Comparison of ENCODE assay signal across 16 mouse cellular contexts in the genomic region with DNA sequence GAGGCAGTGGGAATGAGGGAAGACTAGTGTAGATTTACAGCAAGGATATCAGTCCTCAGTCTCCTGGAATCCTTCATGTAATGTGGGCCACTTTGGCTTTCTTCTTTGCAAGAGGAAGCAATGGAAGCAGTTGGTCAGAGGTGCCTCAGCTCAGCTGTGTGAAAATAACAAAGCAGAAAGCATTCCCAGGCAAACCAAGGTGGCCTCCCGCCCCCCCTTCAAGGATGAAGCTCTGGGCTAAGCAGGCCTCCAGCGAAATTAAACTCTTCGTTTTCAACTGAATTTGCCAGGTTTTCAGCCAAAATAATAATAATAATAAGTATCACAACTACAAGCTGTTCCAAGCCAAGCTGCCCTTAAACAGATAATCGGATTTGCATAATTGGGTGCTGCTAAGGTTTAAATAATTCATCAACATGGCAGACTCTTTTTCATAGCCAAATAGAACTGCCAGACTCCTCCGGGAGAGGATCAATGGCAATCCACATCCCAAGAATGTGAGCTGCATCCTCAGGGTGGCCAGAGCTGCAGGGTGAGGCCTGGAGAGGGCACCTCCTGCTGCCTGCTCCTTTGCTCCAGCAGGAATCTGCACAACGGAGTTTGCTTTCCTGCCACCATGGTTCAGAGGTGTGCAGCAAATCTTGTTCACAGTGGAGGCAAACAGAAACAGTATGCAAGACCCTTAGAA.
DNase-seq lines count a peak whose midpoint lies in the region; ATAC-seq lines count a peak whose summit lies in the region.
"Had no signal": no experiment of that assay in that cellular context is flagged by ENCODE, and none has a peak within 500 bp of the region (broad histone marks: within the 10 kb centered on the region; RNA-seq: fewer than 3 reads in every experiment).

No protein-coding gene starts in this region.

- no peaks in the 10 kb centered on the region for H3K9me3 ChIP-seq in forebrain, embryonic 10.5 days
- H3K9me3 ChIP-seq in hindbrain, embryonic 13.5 days = no peaks in the 10 kb centered on the region
- no peaks in the 10 kb centered on the region for H3K9me3 ChIP-seq in midbrain, embryonic 16.5 days (replicated peaks; ENCODE audit: control insufficient read depth, low read length, poor library complexity, severe bottlenecking)
- H3K9me3 ChIP-seq: embryonic facial prominence, embryonic 10.5 days; limb, embryonic 13.5 days had no signal

- no peak overlapping the region for H3K4me3 ChIP-seq in forebrain, embryonic 10.5 days
- H3K4me3 ChIP-seq in hindbrain, embryonic 13.5 days = no peak overlapping the region
- H3K4me3 ChIP-seq in midbrain, embryonic 16.5 days (ENCODE audit: low read depth, low read length) = no peak overlapping the region
- H3K4me3 ChIP-seq: embryonic facial prominence, embryonic 10.5 days; limb, embryonic 13.5 days had no signal

- no peak overlapping the region for H3K9ac ChIP-seq in hindbrain, embryonic 13.5 days
- no peak overlapping the region for H3K9ac ChIP-seq in midbrain, embryonic 16.5 days (ENCODE audit: low read depth, low read length)
- H3K9ac ChIP-seq: limb, embryonic 13.5 days; liver, postnatal 0 days had no signal

- peak; percentile 66 for ATAC-seq in hindbrain, embryonic 13.5 days (ENCODE audit: low FRiP score)
- ATAC-seq in midbrain, embryonic 16.5 days = peak; percentile 91
- no peak for ATAC-seq in erythroblast, adult 5-6 weeks (replicated peaks; ENCODE audit: low FRiP score, poor library complexity, severe bottlenecking)
- ATAC-seq: intestine, embryonic 16.5 days had no signal

- H3K4me1 ChIP-seq in forebrain, embryonic 10.5 days = peaks cover 21% of the 10 kb centered on the region
- H3K4me1 ChIP-seq in hindbrain, embryonic 13.5 days (replicated peaks) = peaks cover 17% of the 10 kb centered on the region
- H3K4me1 ChIP-seq in midbrain, embryonic 16.5 days (ENCODE audit: control insufficient read depth, insufficient read depth, low read length) = no peaks in the 10 kb centered on the region
- H3K4me1 ChIP-seq: limb, embryonic 13.5 days had no signal

- peaks cover 9% of the 10 kb centered on the region; the same call in 1 of the 2 replicates for H3K27me3 ChIP-seq in forebrain, embryonic 10.5 days (ENCODE audit: poor library complexity, severe bottlenecking)
- peaks cover 3% of the 10 kb centered on the region; the same call in 1 of the 2 replicates for H3K27me3 ChIP-seq in hindbrain, embryonic 13.5 days
- no peaks in the 10 kb centered on the region for H3K27me3 ChIP-seq in midbrain, embryonic 16.5 days (ENCODE audit: control insufficient read depth, insufficient read depth, low read depth, low read length)
- H3K27me3 ChIP-seq: CH12.LX; limb, embryonic 13.5 days had no signal

- peak; percentile 16 for DNase-seq in ZHBTc4 (ENCODE audit: low read depth, low spot score)
- peak; percentile 17 for DNase-seq in forebrain, embryonic 10.5 days (ENCODE audit: extremely low spot score, low spot score)
- DNase-seq in spleen, postnatal 14 days (ENCODE audit: low spot score in 2 of 2) = no peak
- DNase-seq in layer of hippocampus, adult 9-11 months = no peak
- DNase-seq: adrenal gland, postnatal 14 days; cerebellum, adult 11 months; kidney, postnatal 36 days; liver, postnatal 0 days; thymus, postnatal 36 days had no signal

- 0 out of 2 replicates have a peak overlapping the region, but pooled peaks have one; percentile 30 for H3K27ac ChIP-seq in forebrain, embryonic 10.5 days
- peak overlapping the region; percentile 14; the same call in 1 of the 2 replicates for H3K27ac ChIP-seq in hindbrain, embryonic 13.5 days
- H3K27ac ChIP-seq in midbrain, embryonic 16.5 days (ENCODE audit: low read length) = peak overlapping the region; percentile 35; the same call in 1 of the 2 replicates
- H3K27ac ChIP-seq: embryonic facial prominence, embryonic 10.5 days; limb, embryonic 13.5 days had no signal

- H3K36me3 ChIP-seq in forebrain, embryonic 10.5 days (replicated peaks) = no peaks in the 10 kb centered on the region
- H3K36me3 ChIP-seq in hindbrain, embryonic 13.5 days = no peaks in the 10 kb centered on the region
- H3K36me3 ChIP-seq in midbrain, embryonic 16.5 days (ENCODE audit: control insufficient read depth, insufficient read depth, low read length) = no peaks in the 10 kb centered on the region
- H3K36me3 ChIP-seq: embryonic facial prominence, embryonic 10.5 days; limb, embryonic 13.5 days had no signal

- WGBS in forebrain, embryonic 10.5 days = 10% methylated on average over 6 of the region's 6 CpGs
- WGBS in hindbrain, embryonic 13.5 days = 9% methylated on average over 6 of the region's 6 CpGs
- 8% methylated on average over 6 of the region's 6 CpGs for WGBS in midbrain, embryonic 16.5 days

- H3K4me2 ChIP-seq in hindbrain, embryonic 13.5 days = no peak overlapping the region
- H3K4me2 ChIP-seq in midbrain, embryonic 16.5 days (ENCODE audit: low read length) = no peak overlapping the region
- H3K4me2 ChIP-seq: limb, embryonic 13.5 days had no signal

Comparison
In these comparisons a context has a peak if more than half of its experiments do, and no peak if none do; other contexts are left out.
1. DNase-seq: peak in ZHBTc4 (single experiment) and forebrain, embryonic 10.5 days (single experiment); none in spleen, postnatal 14 days (0 of 2) and layer of hippocampus, adult 9-11 months (single experiment).
2. Peak in every context shown above with its lines, with median percentiles within 50 percentile points of each other: H3K27ac ChIP-seq.